Mouse (Mus musculus): ENCODE measurements at regions not wholly inside any gene's neighbourhood (a gene's known extent, or its start where the extent isn't known, plus 50 kb on each side); places are given as distances from the start of the nearest gene placed in this dataset.
"Not testable (repeated sequence)": the region's sequence is repeated elsewhere in the genome, so short reads cannot be mapped to it uniquely, and the experiment has no call there.

- DNase-seq (ENCODE audit: low read depth, low spot score), result peak; percentile 85
Measured at GRCm38 (mm10) chr19:8496561-8496960, 91.7 kb upstream of the Slc22a30 start.

GRCm38 (mm10) chr19:8497526-8497925 lies 92.6 kb upstream of the Slc22a30 start:
- DNase-seq (ENCODE audit: low read depth, low spot score), result peak; percentile 54

- not testable (repeated sequence) for DNase-seq (ENCODE audit: low read depth, low spot score)
Measured at GRCm38 (mm10) chr19:8517721-8518120, 73.3 kb upstream of the Slc22a8 start.

- no peak for DNase-seq (ENCODE audit: low read depth, low spot score)
Measured at GRCm38 (mm10) chr19:8518273-8518672, 72.8 kb upstream of the Slc22a8 start.

GRCm38 (mm10) chr19:8518933-8519332 lies 72.1 kb upstream of the Slc22a8 start:
- not testable (repeated sequence) for DNase-seq (ENCODE audit: low read depth, low spot score)

GRCm38 (mm10) chr19:8534597-8534996 lies 56.5 kb upstream of the Slc22a8 start:
- DNase-seq (ENCODE audit: low read depth, low spot score), result no peak

- no peak for DNase-seq (ENCODE audit: low read depth, low spot score)
Measured at GRCm38 (mm10) chr19:8536085-8536484, 55.0 kb upstream of the Slc22a8 start.

All from ZHBTc4 (cell line).